Mouse (Mus musculus) heart, postnatal 14 days (tissue): ENCODE measurements at regions not wholly inside any gene's neighbourhood (a gene's known extent, or its start where the extent isn't known, plus 50 kb on each side); places are given as distances from the start of the nearest gene placed in this dataset.

Experiments used
- DNase-seq, 2 experiments: peaks; one replicate each; pipeline ENCODE4 v3.0.0; 2021 to 2022
- intact Hi-C: fragments of 180-260 bp; cut with DNase I; formaldehyde crosslinking; loops from one replicate; pipeline ENCODE4 v1.15.1; 2025

- no peak for DNase-seq
- intact Hi-C loops: no loop called here
These were observed 82.1 kb downstream of the Snx18 start for GRCm38 (mm10) chr13:113536306-113536705.

DNA sequence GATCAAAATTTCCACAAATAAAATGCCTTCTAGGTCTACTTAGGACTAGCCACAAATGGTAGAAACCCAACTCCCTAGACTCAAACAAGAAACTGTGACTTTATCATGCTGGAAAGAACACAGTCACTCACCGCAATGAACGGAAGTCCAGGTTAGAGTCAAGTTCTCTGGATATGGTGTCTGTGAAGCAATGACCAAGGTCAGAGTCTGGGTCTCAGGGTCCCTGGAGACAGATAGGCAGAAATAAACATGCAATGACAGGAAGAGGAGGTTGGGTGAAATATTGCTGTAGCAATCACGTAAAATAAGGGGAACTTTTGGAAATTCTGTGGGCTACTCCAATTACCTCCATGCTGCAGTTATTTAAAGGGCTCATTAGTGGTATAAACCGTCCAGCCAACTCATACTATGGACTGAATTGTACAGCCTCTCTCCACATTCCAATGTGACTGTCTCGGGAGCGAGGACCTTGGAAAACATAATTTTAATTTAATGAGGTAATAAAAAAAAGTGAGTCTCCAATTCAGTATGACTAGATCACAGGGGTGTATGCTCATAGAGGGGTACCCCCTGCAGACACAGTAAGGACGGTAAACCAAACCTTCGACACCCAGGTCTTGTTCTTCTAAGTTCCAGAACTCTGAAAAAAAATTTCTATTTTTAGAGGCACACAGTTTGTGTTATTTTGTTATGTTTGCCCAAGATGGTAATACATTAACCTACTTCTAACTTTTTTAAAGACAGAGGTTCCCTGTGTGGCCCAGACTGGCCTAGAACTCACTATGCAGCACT is 83.5 kb downstream of the Snx18 start:
- no peak for DNase-seq
- intact Hi-C loops: no loop called here

DNA sequence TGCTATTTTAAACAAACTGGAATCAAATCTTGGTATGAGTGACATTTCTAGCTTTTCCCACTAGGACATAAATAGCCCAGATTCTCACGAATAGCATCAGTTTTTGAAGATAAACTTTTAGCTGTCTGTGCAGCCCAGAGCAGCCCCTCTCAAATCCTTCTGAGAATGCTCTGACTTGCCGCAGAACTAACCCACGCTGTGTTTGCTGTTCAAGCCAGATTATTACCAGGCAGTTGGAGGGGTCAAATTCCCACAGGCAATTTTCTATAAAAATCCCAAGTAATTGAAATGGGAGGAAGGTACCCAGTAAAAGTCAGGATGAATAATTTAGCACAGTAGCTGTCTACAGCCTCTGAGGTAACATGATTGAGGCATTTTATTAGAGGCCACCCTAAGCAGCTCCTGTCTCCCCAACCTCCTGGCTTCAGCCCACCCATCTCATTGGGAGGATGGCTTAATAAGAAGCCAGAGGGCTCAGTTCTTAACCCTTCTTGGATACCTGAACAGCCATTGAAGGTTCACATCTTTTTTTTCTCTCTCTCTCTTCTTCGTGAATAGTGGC is 84.4 kb downstream of the Snx18 start:
- DNase-seq: no peak
- intact Hi-C loops: no loop called here

DNA sequence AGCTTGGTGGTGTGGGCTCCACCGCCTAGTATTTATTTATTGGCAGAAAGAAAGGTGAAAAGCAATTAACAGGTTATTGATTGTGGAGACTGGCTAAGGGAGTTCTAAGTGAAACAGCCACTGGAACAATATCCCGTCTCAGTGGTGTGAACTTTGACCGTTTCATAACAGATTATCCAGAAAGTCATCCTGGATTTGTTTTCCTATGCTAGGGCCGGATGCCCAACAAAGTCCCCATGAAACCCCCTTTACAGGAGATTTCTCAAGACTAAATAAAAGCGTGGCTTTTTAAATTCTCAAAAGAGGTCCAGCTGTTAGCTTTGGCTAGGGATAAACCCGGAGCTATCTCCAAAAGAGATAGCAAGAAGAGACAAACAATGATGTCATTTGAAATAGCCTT is 91.4 kb downstream of the Snx18 start:
- DNase-seq: peak; percentile 21 to 41
- intact Hi-C loops: no loop called here

GRCm38 (mm10) chr13:113523503-113523902 is 94.9 kb downstream of the Snx18 start:
- intact Hi-C loops: loop anchor here (5.0 kb wide), 1 partner anchor 94 kb away; the partner anchor contains the start of gene Snx18
- DNase-seq: no peak

DNA sequence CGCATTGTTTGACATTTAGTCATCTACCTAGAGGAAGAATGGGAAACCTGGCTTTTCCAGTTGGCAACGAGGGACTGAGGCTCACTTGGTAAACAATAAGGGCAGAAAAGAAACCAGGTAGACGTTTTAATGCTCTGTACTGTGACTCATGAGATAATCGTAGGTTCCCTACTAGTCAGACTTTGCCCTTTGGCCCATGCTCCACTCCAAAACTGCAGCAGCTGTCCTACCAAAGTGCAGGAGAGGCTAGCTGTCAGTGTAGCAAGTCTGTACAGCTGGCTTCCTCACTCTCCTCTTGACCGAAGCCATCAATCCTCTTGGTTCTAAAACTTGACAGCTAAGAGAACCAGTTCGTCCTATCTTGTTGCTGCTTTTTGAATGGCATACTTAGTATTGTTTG is 100.2 kb downstream of the Snx18 start:
- intact Hi-C loops: no loop called here
- no peak for DNase-seq

GRCm38 (mm10) chr13:113516102-113516501 is 102.3 kb downstream of the Snx18 start:
- DNase-seq: no peak
- intact Hi-C loops: no loop called here

DNA sequence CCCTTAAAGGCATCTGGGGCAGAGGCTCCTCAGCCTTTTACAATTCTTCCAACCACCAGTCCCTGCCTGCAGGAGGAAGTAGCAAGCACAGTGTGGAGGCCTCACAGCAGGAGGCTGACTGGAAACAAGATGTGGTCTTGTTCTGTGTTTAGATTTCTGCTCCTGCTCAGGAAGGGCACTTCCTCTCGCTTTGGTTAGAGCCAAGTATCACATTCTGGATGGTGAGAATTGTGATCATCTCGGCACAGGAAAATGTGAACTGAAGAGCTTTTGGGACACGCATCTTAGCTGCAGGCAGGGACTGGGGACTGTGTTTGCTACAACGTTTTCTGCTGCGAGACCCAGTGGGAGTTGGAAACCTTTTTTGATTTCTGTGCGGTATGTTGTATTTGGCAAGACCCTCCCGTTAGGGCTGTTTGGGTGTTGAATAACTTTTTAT is 103.2 kb downstream of the Snx18 start:
- peak in 1 of 2 experiments; percentile 23 for DNase-seq
- intact Hi-C loops: no loop called here

DNA sequence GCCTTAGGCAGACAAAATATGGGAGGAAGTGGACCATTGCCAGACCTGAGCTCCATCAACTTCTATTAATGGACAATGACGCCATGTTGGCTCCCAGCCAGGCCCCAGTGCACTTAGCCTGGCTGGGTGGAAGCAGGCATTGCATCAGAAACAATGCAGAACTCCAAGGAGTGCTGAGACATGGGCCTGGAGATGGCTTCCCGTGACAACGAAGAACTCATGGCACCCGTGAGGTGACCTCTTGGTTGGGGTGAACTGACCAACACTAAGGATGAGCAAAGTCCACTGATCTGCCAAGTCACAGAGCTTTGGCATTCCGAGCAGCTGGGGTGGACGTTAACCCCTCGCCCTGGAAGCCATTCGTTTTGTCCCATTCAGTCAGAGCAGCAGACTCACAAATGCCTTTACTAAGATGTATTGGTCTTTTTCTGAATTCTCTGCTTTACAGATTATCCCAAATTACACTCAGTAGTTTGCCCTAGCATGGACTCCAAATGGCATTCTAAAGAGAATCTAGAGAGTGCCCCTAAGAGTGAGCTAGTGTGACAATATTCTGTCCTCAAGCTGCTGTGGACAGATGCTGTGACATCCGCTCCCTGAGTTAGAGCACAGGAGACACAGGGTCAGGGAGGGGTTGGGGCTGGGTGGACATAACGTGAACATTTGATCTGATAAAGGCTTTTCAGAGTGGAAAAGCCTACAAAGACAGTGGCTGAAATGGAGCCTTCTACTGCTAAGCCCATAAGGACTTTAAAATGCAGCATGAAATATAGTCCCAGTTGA is 108.8 kb downstream of the Snx18 start:
- peak; percentile 92 to 96 for DNase-seq
- intact Hi-C loops: no loop called here

GRCm38 (mm10) chr13:113508124-113508728 is 110.1 kb downstream of the Snx18 start:
- no peak for DNase-seq
- intact Hi-C loops: no loop called here

DNA sequence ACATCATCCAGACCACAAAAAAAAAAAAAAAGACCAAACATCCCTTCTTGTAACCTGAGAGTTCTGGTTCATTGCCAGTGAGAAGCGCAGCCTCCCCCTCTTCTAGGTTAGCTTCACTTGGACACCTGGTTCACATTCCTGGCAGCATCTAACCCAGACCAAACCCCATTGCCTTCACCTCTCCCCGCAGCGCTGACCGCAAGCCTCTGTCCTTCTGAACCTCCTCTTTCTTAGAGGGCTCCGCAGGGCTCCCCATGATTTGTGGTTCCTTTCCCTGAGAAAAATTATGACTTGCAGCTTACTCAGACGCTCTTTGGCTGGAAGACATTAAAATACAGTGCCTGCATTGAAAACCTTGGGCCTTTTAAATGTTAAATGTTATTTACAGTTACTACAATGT is 115.8 kb downstream of the Snx18 start:
- no peak for DNase-seq
- intact Hi-C loops: no loop called here

- no peak for DNase-seq
- intact Hi-C loops: no loop called here
These were observed 116.3 kb downstream of the Snx18 start for GRCm38 (mm10) chr13:113502059-113502458.

GRCm38 (mm10) chr13:113500373-113500990 is 117.9 kb downstream of the Snx18 start:
- DNase-seq: no peak
- intact Hi-C loops: no loop called here

GRCm38 (mm10) chr13:113499079-113499710 is 119.2 kb downstream of the Snx18 start:
- DNase-seq: peak; percentile 43 to 61
- intact Hi-C loops: loop anchor here (5.0 to 10.0 kb wide), 2 partner anchors 116 to 162 kb away; partner anchors contain the start of gene Snx18

GRCm38 (mm10) chr13:113495595-113496285 is 122.6 kb downstream of the Snx18 start:
- intact Hi-C loops: loop anchor here (5.0 to 10.0 kb wide), 2 partner anchors 119 to 158 kb away; partner anchors contain the start of gene Snx18

DNA sequence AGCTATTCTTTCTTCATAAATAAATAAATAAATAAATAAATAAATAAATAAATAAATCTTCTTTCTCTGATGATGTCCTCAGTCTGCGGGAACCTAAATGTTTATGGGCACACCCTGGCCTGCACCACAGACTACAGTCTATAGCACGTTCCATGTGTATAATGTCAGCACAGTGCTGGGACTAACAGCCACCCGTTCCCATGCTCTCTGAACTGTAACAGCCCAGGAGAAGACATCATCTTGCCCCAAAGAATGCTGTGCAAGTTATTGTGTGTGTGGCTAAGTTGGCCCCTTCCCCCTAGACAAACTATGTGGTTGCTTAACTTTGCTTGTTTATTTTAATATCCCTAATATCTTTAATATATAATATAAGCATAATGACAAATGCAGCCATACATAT is 123.2 kb downstream of the Snx18 start:
- intact Hi-C loops: loop anchor here (5.0 to 10.0 kb wide), 2 partner anchors 120 to 158 kb away; partner anchors contain the start of gene Snx18
- DNase-seq: no peak

More at GRCm38 (mm10) chr13:113495595-113496285, 122.6 kb downstream of the Snx18 start:
- DNase-seq: no peak

GRCm38 (mm10) chr13:113494688-113495087 is 123.7 kb downstream of the Snx18 start:
- intact Hi-C loops: loop anchor here (5.0 to 10.0 kb wide), 2 partner anchors 120 to 157 kb away; partner anchors contain the start of gene Snx18
- DNase-seq: no peak

DNA sequence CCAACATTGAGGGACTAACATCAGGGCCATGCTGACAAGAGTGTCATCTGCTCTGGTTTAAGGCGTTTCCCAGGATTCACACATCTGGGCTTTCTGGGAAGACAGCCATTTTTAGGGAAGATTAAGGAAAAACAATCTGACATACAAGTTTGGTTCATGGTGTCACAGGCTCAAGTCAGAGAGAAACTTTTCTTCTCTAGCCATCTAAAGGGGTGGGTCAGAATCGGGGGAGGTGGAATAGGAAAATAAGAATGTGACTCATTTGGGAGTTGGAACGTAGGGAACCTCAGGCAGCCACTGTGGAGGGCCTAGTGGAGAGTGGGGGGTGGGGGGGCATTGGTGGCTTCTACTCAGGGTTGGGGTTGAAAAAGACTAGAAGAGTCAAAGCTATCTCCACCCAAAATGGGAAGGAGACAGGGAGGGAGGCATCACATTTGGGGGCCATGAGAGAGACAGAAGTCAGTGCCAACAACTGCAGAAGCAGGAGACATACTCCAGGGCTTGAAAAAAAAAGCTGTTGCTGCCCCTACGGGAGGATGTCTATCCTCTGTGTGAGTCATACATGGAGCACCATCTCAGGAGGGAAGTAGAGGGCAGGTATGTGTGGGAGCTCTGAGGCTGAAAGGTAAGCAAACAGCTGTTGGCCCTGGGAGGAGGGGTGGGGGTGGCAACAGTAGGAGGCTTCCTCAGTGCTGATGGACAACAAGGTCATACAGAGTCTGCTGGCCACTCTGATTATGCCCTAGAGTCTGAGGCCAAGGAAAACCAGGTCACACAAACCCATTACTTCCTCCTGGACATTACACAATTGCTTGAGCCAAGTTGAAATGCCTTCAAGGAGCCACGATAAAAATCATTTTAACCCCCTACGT is 128.2 kb downstream of the Snx18 start:
- intact Hi-C loops: loop anchor here (5.0 to 10.0 kb wide), 2 partner anchors 68 to 125 kb away; partner anchors contain the start of gene Snx18

More for the DNA sequence above, 128.2 kb downstream of the Snx18 start:
- no peak for DNase-seq
